Mouse (Mus musculus): ENCODE measurements at regions not wholly inside any gene's neighbourhood (a gene's known extent, or its start where the extent isn't known, plus 50 kb on each side); places are given as distances from the start of the nearest gene placed in this dataset.

DNA sequence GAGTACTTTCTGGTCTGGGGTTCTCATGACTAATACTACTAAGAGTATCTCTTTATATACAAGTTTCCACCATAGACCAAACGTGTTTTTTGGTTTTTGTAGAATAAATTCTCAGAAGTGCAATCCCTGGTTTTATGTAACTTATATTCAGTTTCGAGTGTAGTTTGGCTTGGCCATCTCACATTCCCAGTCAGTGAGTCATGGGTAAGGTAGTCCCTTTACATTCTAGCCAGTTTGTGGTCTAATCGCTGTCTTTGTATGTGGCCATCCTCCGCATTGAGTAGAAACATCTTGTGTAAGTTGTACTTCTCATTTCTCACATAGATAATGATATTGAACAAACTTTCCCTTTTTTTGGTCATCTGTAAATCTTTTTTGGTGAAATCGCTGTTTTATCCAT, 88.3 kb downstream of the Anxa5 start:
- no peak for DNase-seq (ENCODE audit: low spot score in 2 of 2)

DNA sequence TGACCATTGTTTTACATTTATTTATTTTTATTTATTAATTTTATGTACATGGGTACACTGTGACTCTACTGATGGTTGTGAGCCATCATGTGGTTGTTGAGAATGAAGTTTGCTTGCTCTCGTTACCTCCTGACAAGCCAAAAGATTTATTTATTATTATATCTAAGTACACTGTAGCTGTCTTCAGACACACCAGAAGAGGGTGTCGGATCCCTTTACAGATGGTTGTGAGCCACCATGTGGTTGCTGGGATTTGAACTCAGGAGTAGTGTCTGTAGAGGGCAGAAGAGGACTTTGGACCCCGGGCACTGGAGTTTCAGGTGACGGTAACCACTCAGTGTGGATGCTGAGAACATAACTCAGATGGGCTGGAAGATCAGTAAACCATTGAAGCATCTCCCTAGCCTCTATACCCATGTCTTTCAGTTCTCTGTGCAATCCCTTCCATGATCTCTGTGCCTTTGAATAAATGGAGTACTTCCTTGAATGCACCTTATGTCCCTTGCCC, 92.2 kb downstream of the Anxa5 start:
- no peak for DNase-seq (ENCODE audit: low spot score in 2 of 2)

DNA sequence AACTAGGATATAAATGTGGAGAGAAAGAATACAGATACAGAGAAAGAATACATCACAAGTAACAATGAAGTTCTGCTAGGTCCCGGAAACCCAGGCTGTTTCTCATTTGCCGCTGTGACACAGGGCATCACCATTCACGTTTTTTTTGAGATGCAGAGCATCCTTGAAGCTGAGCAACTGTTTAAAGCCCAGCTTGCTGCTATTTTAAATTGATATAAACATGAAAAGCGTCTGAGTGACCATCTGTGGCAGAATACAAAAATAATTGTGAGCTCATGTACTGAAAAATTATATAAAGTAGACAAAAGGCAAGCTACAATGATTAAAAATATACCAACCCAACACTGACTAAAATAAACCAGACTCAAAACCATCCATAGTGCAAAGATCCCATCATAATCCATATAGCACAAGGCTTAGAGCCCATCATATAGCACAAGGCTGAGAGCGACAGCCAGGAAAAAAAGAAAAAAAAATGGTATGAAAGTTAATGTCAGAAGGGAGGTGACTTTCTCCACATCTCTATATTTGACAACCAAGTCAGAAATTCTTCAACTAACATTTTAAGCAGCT, 94.0 kb downstream of the Anxa5 start:
- no peak for DNase-seq (ENCODE audit: low spot score in 2 of 2)

DNA sequence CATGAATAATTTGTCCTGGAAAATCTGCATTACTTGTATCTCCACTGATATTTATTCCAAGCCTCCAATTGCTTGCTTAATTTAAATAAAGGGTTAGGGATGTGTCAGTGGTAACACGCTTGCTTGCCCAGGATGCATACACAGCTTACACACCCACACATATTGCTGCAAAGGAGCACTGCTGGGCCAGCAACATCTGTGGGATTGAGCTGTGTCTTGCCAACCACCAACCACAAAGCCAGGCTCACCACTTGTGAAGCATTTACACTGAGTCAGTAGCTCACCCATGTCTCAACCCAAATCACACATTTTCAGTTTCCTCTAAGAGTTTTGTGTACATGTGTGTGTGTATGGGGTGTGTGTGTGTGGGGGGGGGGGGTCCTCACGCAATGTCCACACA, 100.0 kb downstream of the Anxa5 start:
- DNase-seq (ENCODE audit: low spot score in 2 of 2): no peak

DNA sequence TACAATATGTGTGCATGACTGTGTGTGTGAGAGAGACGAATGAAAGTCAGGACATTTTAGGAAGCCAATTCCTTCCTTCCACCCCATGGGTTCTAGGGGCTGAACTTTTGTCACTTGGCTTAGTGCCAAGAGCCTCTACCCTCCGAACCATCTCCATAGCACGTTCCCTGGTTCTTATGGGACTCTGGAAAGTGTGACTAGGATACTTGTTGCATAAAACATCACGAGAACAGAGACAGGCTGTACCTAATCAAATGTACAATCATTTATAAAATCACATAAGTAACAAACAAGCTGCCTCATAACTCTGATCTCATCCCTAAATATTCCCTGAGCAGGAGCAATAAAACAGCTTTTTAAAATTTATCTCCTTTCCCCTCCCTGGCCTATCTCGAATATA, 100.8 kb downstream of the Anxa5 start:
- no peak for DNase-seq (ENCODE audit: low spot score in 2 of 2)

DNA sequence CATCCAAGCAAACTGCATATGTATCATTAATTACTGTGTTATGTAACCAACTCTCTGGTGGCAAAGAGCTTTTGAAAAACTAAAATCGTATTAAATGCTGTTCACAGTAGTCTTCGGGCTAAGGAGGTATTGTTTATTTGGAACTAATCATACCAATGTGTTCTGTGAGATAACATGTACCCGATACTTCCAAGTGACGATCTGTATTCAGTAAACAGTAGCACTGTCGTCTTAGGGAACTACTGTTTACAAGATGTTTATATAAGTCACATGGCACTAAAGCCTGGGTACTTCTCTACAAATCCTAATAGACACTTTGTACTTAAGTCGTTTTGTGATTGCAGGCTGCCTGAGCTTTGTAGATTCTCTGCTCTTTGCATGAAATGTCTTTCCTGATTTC, 114.8 kb downstream of the Anxa5 start:
- no peak for DNase-seq (ENCODE audit: low spot score in 2 of 2)

DNA sequence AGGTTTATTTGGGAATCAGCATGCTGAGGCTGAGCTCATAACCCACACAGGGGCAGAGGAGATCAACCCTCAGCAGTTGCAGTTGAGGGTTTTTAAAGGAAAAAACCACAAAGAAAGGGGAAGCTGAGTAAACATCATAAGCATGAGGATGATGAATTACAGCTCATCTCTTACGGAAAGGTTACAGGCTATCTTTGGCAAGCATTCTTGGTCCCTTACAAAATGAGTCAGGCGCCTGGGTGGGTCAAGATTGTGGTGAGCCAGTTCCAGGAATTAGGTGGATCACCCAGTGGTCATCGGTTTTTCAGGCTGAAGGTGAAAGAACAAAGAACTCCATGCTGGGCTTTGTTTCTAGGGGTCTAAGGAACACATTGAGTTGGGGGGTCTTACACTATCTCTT, 121.5 kb downstream of the Anxa5 start:
- DNase-seq (ENCODE audit: low spot score in 2 of 2): peak in 1 of 2 experiments; percentile 18

DNA sequence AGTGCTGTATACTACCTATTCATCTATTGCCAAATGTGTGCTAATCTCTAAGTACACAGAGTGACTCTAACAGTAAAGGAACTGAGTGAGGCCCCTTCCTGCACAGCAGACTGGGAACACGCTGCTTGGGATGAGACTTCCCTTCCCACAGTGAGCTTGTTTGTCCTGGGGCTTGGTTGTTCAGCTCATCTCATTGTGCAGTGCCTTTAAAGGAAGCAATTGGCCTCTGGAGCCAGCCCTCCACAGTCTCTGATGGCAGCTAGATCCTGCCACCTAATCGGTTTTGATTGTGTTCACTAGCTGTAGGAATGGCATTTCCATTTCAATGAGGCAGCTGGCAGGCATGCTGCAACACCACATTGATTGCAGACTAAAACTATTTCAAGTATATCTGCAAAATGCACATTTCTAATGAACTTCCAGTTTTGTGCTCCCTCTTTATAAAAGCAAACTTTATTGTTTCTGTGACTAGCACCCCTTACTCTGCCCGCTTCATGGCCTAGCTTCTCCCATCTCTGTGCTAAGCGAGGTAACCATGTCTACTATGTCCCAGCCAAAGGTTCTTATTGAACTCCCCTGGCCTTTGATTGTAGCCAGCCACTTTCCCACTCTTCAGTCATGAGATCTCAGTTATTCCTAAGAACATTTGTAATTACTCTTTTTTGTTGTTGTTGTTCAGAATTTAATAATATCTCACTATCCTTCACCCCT, 123.5 kb downstream of the Anxa5 start:
- peak in 1 of 2 experiments; percentile 15 for DNase-seq (ENCODE audit: low spot score in 2 of 2)

DNA sequence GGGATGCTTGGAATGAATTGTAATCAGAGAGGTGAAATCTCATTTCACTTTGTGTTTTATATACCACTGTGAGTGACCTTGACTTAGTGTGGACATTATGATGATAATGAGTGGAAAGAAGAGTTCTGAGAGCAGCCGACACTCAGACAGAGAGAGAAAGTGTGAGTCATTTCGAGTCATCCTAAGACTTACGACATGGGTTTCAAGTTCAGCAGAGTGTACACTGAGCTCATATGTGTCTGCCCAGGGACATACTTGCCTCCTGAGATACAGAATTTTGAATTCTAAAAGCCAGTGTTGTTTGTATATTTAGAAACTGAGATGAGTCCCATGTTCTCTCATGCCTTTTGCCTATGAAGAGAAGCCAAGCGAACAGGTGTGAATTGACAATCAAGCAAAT, 126.6 kb downstream of the Anxa5 start:
- DNase-seq (ENCODE audit: low spot score in 2 of 2): peak in 1 of 2 experiments; percentile 8

DNA sequence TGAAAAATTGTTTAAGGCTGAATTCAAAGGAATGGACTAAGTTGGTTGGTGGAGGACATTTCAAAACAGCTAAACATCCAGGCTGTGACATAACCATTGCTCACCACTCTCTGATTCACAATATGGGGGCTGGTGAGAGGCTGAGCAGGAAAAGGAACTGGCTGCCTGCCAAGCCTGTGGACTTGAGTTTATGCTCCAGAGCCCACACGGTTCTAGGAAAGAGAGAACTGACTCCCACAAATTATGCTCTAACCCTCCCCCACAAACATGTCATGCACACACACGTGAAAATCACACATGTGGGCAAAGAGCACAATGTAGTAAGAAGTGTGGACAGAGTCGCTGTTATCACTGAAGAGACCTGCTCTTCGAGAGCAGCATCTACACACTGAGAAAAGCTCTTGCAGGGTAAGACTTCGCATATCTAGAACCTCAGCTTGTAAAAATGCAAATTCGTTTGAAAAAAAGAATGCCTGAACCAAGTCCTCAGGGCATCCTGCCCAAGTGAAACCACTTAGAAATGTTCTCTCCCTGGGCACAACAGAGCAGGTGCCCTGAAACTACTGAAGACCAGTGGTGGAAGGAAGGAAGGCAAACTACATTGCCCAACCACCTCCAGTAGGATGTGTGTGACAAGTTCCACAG, 118.9 kb upstream of the Qrfpr start:
- DNase-seq (ENCODE audit: low spot score in 2 of 2): no peak

DNA sequence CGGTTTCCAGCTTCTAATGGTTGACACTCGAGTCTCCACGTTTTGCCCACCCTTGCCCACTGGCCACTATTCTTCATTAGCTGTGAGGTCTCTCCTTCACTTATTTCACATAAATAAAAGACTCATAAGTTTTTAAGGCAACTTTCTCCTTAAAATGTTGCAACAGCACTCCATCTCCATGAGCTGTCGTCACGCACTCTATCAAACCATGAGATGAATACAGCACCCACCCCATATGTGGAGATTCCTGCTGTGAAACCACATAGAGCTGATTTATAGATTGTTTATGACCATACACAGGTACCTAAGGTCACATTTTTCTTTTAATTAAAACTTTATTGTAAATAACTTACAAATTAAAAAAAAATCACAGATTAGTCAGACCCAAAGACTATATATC, 117.5 kb upstream of the Qrfpr start:
- no peak for DNase-seq (ENCODE audit: low spot score in 2 of 2)

DNA sequence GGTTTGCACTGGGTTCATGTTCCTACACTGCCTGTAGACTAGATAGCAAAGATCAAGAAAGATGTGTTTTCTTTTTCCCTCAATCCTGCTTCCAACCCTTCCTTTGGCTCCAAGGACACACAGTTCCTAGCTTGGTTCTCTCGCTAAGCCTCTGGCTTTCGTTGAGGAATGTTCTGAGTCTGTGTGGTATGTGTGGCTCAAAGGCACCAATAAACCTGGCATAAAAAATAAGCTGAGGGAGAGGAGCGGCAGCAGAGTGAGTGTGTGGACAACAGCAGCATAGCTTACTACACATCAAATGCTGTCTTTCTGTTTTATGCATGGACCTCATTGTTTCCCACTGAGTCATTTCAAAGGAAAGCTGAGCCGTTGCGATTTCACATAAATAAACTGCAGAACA, 112.2 kb upstream of the Qrfpr start:
- DNase-seq (ENCODE audit: low spot score in 2 of 2): no peak

DNA sequence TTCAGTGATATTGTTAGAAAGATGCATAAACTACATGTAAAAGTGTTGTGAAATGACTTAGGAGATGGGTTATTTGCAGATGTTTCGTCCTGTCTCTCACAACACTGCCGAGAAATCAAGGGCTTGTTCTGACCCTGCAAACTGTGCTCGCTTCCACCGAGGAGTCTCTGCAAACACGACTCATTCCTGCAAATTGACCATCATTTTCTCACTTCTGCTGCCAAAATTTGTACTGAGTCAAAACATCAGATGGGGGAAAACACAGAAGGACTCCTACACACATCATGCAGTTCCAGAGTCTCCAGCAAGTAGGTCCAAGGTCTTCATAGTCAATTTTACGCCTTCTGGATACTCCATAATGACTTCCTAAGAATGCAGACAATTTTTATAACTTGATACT, 109.9 kb upstream of the Qrfpr start:
- DNase-seq (ENCODE audit: low spot score in 2 of 2): no peak

DNA sequence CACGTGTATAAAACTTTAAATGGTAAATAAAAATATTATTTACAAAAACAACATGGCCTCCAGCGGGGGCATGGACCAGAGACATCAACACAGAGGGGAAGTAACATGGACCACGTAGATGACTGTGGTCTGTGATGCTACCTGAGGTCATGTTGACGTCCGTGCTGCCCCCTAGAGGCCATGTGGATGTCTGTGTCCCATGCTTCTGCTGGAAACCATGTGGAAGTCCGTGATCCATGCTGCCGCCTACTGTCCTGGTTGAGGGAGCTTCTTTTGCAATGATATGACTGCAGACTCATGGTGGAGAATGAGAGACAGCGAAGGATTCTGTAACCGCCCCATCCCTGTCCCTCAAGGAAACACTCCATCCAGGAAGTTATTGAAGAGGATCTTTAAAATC, 108.5 kb upstream of the Qrfpr start:
- peak in 1 of 2 experiments; percentile 61 for DNase-seq (ENCODE audit: low spot score in 2 of 2)

DNA sequence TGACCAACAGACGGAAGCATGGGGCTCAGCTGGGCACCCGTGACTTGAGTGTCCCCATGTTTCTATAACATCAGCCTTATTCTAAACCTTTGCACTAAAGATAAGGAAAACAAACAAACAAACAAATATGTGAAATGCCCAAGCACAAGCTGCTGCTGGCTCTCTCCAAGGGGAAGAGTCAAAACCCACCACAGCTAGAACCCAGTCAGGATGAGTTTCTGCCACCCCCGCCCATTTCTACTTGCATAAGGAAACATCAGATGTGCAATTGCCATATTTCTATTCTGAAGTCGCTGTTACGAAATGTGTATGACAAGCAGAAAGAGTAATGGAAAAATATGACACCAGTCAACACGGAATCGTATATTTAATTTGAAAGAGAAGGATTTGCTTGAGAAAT, 107.5 kb upstream of the Qrfpr start:
- no peak for DNase-seq (ENCODE audit: low spot score in 2 of 2)

DNA sequence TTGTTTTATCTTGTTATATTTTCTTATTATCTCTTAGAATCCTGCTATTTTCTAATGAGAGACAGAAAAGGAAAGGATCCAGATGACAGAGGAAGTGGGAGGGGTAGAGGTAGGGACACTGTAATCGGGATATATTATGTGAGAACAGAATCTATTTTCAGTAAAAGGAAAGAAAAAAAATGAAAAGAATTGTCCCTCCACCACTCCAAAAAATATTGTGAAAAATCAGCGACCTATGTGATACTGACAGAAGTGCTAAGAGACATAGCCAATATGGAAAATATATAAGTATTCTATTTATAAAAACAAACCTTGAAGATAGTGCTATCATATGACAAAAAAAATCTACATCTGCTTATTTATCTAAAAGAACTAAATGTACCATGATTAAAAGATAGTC, 106.8 kb upstream of the Qrfpr start:
- DNase-seq (ENCODE audit: low spot score in 2 of 2): no peak

DNA sequence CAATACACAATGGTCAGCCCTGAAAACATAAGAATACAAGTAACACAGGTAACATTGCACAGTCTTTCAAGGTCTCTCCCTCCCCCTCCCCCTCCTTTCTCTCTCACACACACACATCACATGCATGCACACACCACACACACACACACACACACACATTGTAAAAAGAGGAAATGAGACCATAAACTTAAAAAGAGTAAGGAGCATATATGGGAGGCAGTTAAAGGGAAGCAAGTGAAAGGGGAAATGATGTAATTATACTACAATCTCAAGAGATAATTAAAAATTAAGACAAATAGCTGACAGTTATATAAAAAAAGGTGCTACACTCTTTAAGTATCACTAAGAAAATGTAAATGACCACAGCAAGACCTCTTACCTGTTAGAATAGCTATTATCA, 96.5 kb upstream of the Qrfpr start:
- no peak for DNase-seq (ENCODE audit: low spot score in 2 of 2)

DNA sequence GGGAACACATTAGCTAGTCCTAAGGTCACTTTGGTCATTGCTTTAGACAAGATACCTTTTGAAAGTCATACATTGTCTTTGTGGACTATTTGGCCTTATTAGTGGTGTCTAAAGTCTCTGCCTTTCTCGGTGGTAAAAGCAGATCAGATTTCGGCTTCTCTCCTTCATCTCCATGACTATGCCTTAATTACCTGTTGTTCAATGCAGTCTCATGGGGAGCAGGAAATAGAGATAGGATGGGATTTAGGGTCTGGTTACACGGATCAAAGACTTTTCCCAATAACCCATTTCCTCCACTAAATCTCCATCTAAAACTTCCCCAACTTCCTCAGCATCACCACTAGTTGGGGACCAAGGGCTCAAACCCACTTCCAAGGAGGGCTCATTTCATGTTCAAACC, 89.2 kb upstream of the Qrfpr start:
- DNase-seq (ENCODE audit: low spot score in 2 of 2): no peak

DNA sequence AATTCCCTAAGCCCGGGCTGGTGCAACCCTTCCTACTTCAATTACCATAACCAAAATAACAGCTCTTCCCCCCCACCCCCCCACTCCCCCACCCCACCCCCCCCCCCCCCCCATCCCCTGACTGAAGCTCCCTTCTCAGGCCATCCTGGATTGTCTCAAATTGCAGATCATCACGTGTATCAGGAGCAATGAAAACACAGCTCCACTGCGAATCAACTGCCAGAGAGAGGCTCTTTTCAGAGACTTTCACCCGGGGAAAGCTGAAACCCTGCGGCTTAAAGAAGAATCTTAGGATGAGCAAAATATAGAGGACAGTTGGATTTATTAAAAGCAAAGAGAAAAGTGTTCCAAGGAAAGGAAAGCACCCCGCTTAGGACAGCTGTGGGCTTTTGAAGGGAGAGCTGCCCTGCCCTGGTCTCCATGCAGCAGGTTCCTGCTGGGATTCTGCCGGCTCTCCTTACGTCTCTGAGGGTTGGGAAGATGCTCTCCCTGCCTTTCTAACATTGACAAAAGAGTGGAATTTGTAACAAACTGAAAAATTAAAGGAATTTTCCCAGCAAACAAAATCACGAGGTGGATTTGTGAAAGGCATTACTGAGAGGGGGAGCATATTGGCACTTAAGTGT, 88.6 kb upstream of the Qrfpr start:
- DNase-seq (ENCODE audit: low spot score in 2 of 2): no peak

DNA sequence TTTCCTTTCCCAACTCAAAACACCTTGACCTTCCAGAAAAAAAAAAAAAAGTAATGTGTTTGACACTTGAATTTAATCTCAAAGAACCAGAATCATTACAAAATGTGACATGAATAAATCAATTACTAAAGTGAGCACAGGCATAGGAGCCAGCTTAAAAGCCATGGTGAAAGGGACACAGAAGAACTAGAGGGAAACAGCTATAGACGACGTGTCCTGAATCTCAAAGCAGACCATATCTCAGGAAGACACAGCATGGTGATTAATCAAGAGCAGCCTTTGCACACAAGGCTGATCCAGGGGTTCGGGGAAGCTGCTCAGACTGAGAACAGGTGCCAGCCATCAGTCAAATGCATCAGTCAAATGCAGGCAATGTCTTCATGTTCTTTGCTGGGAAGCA, 74.7 kb upstream of the Qrfpr start:
- DNase-seq (ENCODE audit: low spot score in 2 of 2): no peak

DNA sequence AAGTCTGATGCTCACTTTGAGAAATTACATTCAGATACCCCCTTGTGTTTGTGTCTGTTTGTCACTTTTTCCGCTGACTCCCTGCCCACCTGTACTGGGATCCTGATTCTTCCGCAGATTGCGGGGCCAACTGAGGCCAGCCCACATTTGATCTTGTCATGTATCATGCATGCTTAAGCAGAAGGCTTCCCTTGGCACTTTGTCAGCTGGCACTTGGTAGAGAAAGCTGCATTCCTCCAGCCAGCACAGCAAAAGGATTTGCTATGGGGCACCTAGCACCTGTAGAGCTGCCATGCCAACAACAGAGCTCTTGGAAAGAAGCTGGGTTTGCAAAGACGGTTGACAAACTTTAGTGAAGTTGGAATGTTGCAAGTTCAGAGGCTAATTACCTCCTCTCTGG, 69.9 kb upstream of the Qrfpr start:
- no peak for DNase-seq (ENCODE audit: low spot score in 2 of 2)

DNA sequence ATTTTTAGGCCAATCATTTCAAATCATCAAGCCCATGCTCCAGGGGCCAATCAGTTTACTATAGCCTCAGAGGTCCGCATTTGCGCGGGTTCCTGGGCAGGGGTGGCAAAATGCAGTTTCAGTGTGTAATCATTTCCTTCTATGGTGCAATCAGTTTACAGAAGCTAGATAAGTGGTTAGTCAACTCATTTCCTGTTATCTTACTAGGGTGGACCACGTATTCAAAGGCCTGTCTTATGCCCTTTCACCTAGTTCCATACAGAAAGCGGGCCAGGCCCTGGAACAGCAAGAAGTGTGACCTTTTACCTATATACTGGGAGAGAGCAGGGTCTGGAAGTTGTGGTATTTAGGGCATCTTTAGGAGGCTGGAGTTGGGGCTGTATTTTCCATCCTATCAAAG, 62.0 kb upstream of the Qrfpr start:
- no peak for DNase-seq (ENCODE audit: low spot score in 2 of 2)

DNA sequence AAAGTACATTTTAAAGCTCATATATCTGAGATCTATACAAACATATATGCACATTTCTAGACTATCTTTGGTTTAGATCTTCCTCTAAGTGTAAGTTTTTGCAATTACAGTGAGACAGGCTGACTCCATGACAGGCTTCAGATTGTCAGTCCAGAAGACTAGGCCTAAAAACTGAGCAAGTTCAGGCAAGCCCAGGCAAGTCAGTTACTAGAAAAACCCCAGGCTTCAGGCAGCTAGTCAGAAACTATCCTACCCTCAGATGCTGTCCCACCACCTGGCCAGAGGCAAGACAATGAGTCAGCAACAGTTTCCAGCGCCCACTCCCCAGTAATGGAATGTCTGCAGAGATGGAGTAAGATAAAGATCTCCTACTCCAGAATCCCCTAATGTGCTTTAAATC, 53.4 kb upstream of the Qrfpr start:
- DNase-seq (ENCODE audit: low spot score in 2 of 2): no peak

Data from spleen, postnatal 4 days (tissue).